Mouse (Mus musculus) ZHBTc4 (cell line): ENCODE measurements around the gene 3110082I17Rik.

ENCODE experiments used
- DNase-seq: peaks from one replicate; pipeline ENCODE4 v3.0.0-alpha.2; 2011; ENCODE audit warnings: low read depth, low spot score

Gene 3110082I17Rik

GRCm38 (mm10) chr5:139378986-139379629 is 81.2 kb downstream of the 3110082I17Rik start:
- peak; percentile 35 for DNase-seq

GRCm38 (mm10) chr5:139378271-139378556 is 82.1 kb downstream of the 3110082I17Rik start:
- DNase-seq: no peak

GRCm38 (mm10) chr5:139377468-139378270 is 82.7 kb downstream of the 3110082I17Rik start, which contains the start of gene Gpr146:
Gene Gpr146 (plus strand): TSS chr5:139377697.
- no peak for DNase-seq

- DNase-seq: peak; percentile 42
Measured at GRCm38 (mm10) chr5:139374841-139375240, 85.5 kb downstream of the 3110082I17Rik start.

- no peak for DNase-seq
Measured at GRCm38 (mm10) chr5:139373889-139374444, 86.4 kb downstream of the 3110082I17Rik start.

DNA sequence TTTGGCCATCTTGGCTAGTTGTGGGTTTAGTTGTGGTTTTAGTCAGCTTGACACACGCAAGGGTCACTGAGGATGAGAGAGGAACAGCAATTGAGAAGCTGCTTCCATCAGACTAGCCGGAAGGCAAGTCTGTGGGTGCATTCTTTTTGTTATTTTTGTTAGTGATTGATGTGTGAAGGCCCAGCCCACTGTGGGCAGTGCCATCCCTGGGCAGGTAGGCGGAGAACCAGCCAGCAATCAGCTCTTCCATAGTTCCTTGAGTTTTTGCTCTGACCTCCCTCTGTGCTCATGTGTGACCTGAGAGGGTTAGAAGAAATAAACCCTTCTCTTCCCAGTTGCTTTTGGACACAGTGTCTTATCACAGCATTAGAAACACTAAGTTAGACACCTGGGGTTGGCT is 87.2 kb downstream of the 3110082I17Rik start:
- no peak for DNase-seq

- peak; percentile 98 for DNase-seq
Measured at GRCm38 (mm10) chr5:139371631-139372401, 88.5 kb downstream of the 3110082I17Rik start.

DNA sequence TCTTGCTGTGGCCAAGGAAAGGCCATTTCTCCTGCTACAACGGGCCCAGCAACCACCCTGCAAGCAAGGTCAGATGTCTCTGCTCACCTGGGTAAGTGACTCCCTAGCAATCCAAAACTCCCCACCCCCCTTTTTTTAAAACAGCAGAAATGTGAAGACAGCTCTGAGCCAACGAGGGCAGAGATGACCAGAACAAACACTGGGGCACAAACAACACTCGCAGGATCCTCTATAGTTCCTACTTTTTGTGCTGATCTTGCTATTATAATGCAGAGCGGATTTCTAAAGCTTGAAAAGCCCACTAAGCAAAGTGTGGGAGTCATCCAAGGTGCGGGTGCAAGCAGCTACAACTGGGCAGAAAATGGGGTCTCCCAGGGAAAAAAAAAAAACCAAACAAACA is 89.2 kb downstream of the 3110082I17Rik start:
- no peak for DNase-seq

GRCm38 (mm10) chr5:139370336-139370735 is 90.0 kb downstream of the 3110082I17Rik start:
- DNase-seq: no peak

- no peak for DNase-seq
Measured at GRCm38 (mm10) chr5:139368638-139369320, 91.5 kb downstream of the 3110082I17Rik start.

DNA sequence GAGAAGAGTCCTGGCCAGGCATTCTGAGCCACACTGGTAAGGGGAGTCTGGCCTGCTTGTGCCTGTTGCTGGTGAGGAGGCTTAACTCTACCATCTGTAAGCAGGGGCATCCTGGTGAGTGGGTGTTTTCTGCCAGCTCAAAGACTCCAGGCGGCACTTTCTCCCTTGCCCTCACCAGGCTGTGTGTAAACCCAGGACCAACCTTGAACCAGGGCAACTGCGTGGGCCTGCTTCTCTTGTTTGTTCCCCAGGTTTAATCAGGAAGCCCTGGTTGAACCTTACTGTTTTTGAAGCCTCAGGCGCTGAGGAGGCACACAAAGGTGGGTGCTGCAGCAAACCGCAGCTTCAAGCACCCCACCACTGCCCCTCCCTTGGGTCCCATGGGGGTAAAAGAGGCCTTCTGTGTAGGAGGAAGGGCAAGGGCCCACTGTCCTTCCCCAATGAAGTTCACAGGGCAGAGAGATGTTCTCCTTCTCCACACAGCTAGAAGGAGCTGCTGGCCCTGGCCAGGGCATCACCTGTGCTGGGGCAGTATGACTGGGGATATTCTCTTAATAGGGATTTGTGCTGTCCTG is 92.4 kb downstream of the 3110082I17Rik start:
- DNase-seq: no peak

DNA sequence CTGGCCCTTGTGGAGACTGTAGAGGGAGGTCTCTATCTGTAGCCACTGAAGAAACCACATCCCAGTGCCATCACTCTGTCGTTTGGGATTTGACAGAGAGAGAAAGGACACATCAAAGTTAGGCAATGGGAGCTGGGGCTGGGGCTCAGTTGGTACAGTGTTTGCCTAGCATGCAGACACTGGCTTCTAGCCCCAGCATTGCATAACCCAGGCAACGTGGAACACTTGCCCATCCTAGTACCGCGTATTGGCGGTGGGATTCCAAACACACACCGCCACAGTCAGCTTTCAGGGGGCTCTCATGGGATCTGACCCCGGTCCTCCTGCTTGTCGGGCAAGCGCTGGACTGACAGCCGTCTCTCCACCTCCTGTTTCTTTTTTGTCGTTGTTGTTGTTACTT is 93.8 kb downstream of the 3110082I17Rik start:
- DNase-seq: no peak

GRCm38 (mm10) chr5:139365827-139366226 is 94.5 kb downstream of the 3110082I17Rik start:
- DNase-seq: no peak

DNA sequence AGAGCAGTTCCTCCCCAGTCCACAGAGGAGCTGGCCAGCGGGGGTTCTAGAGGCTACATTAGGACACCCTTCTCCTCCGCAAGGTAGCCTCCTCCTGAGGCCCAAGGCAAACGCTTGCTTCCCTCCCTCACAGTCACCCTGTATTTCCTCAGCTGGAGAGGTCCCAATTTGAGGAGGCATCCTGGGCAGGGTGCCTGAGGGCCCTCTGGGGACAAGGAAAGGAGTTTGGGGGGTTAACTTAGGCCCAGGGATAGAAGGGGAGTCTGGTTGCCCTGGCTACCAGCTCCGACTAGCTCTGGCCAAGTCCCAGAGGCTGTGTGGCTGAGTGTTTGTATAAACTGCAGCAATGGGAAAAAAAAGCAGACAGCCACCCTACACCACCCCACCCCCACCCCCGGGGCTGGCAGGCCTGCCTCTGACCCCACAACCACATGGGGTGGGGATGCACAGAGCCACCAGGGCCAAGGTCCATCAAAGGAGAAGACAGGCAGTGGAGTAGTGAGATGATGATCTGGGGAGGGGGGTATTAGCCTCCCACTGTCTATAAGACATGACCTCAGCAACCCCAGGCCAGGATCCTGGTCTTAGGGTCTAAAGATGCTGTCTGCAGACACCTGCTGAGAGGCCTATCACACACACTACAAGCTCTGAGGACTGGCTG is 95.3 kb downstream of the 3110082I17Rik start:
- DNase-seq: no peak

GRCm38 (mm10) chr5:139364260-139364910 is 95.9 kb downstream of the 3110082I17Rik start:
- DNase-seq: peak; percentile 86

DNA sequence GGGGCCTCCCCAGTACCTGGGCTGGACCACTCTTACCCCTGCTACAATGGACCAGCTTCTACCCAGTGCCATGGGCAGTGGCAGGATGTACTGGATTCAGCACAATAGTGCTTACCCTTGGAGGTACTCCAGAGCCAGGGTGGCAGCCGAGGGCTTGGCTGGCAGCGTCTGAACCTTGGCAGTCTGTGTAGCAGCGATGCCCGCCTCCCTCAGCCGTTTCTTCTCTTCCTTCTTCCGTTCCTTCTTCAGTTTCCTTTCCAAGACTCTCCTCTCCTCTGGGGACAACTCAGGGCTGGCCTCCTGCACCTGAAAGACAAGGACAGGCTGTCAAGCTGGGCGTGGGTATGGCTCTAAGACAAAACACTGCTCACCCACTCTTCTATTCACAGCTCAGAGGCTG is 96.5 kb downstream of the 3110082I17Rik start:
- DNase-seq: no peak

DNA sequence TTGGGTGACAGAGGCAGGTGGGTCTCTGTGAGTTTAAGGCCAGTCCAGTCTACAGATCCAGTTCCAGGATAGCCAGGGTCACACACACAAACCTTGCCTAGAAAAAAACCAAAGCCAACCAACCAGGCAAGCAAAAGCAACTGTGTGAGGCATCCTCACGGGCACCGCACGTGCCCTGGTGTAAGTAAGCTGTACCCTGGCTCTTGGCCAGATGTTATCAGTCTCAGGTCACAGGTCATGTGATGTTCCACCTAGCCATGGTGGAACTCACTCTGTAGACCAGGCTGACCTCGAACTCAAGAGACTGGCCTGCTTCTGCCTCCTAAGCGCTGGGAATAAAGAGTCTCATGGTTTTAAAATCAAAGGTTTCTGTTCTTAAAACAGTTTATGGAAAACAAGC is 101.1 kb downstream of the 3110082I17Rik start:
- no peak for DNase-seq

DNA sequence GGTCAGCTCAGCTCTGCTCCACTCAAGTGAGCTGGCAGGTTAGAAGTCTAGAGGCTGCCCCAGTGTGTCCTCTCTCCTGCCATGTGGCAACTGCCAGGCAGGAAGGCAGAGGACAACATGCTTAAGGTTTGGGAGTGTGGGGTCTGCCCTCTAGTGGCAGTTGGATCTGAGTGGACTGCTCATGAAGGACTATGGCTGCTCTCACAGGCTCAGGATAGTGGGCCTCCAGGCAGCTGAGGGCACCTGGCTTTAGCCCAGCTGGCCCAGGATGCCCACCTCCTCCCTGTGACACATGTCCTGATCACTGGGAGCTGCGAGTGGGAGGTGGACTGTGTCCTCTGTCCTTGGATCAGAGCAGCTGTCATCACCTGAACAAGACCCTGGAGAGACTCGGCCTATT is 101.7 kb downstream of the 3110082I17Rik start:
- peak; percentile 51 for DNase-seq

- peak; percentile 88 for DNase-seq
Measured at GRCm38 (mm10) chr5:139355235-139355772, 105.0 kb downstream of the 3110082I17Rik start.

GRCm38 (mm10) chr5:139353946-139354345 is 106.4 kb downstream of the 3110082I17Rik start:
- DNase-seq: no peak
